In genomic region chrX:94366029-94366428, GRCm38 (mm10) we compare ENCODE assay signal across 9 mouse cellular contexts. TPM values are rescaled to one million over a fixed set of nuclear protein-coding genes. Genes with fewer than 3 reads are reported as not detected.
DNase-seq lines count a peak whose midpoint lies in the region; ATAC-seq and TF ChIP-seq lines count a peak whose summit lies in the region.
"Had no signal": no experiment of that assay in that cellular context is flagged by ENCODE, and none has a peak within 500 bp of the region (broad histone marks: within the 10 kb centered on the region; RNA-seq: fewer than 3 reads in every experiment).

No protein-coding gene starts in this region.

- no peaks in the 10 kb centered on the region for H3K36me3 ChIP-seq in testis, adult 2 months (ENCODE audit: control insufficient read depth, insufficient read depth, low read length)
- H3K36me3 ChIP-seq in embryonic facial prominence, embryonic 10.5 days (replicated peaks), result no peaks in the 10 kb centered on the region
- no peaks in the 10 kb centered on the region for H3K36me3 ChIP-seq in hindbrain, embryonic 11.5 days (ENCODE audit: control insufficient read depth, insufficient read depth, low read length)
- no peaks in the 10 kb centered on the region for H3K36me3 ChIP-seq in midbrain, embryonic 16.5 days (ENCODE audit: control insufficient read depth, insufficient read depth, low read length)

- 19% methylated on average over 16 of the region's 16 CpGs for WGBS in embryonic facial prominence, embryonic 10.5 days
- WGBS in hindbrain, embryonic 11.5 days, result 13% methylated on average over 16 of the region's 16 CpGs
- WGBS in midbrain, embryonic 16.5 days, result 21% methylated on average over 16 of the region's 16 CpGs

- H3K27ac ChIP-seq in testis, adult 2 months (ENCODE audit: control insufficient read depth, insufficient read depth, low read depth, low read length), result peak overlapping the region; percentile 49
- H3K27ac ChIP-seq in embryonic facial prominence, embryonic 10.5 days (replicated peaks), result no peak overlapping the region
- no peak overlapping the region for H3K27ac ChIP-seq in hindbrain, embryonic 11.5 days (ENCODE audit: low read depth, low read length)
- no peak overlapping the region for H3K27ac ChIP-seq in midbrain, embryonic 16.5 days (ENCODE audit: low read length)

- DNase-seq in testis, postnatal 10 days (ENCODE audit: low spot score), result no peak
- peak; percentile 20 for DNase-seq in embryonic facial prominence, embryonic 10.5 days (ENCODE audit: low spot score)
- peak; percentile 46 for DNase-seq in hindbrain, embryonic 11.5 days (ENCODE audit: low spot score)
- DNase-seq in left cerebral cortex, postnatal 36 days (ENCODE audit: low spot score in 2 of 2), result peak; percentile 6 to 9
- no peak for DNase-seq in ovary, adult 18-20 months (ENCODE audit: low spot score)

- no peak for ATAC-seq in hindbrain, embryonic 11.5 days (ENCODE audit: low FRiP score)
- no peak for ATAC-seq in midbrain, embryonic 16.5 days
- no peak for ATAC-seq in activated CD4-positive, CD25-positive, alpha-beta regulatory T cell, adult 4 months

- H3K27me3 ChIP-seq in testis, adult 2 months (ENCODE audit: control insufficient read depth, insufficient read depth, low read length), result no peaks in the 10 kb centered on the region
- peaks cover 96% of the 10 kb centered on the region for H3K27me3 ChIP-seq in embryonic facial prominence, embryonic 10.5 days (replicated peaks; ENCODE audit: low read depth, poor library complexity, severe bottlenecking)
- H3K27me3 ChIP-seq in hindbrain, embryonic 11.5 days (ENCODE audit: control insufficient read depth, insufficient read depth, low read length), result peaks cover 40% of the 10 kb centered on the region
- H3K27me3 ChIP-seq in midbrain, embryonic 16.5 days (ENCODE audit: control insufficient read depth, insufficient read depth, low read depth, low read length), result peaks cover 34% of the 10 kb centered on the region

- H3K4me1 ChIP-seq in testis, adult 2 months (ENCODE audit: control insufficient read depth, insufficient read depth, low read length), result no peaks in the 10 kb centered on the region
- 0 out of 2 replicates have a peak, but pooled peaks cover 5% of the 10 kb centered on the region for H3K4me1 ChIP-seq in embryonic facial prominence, embryonic 10.5 days
- no peaks in the 10 kb centered on the region for H3K4me1 ChIP-seq in hindbrain, embryonic 11.5 days (replicated peaks; ENCODE audit: control insufficient read depth, insufficient read depth, low read length)
- peaks cover 6% of the 10 kb centered on the region for H3K4me1 ChIP-seq in midbrain, embryonic 16.5 days (ENCODE audit: control insufficient read depth, insufficient read depth, low read length)

- intact Hi-C loops in left cerebral cortex, postnatal 36 days (cut with DNase I), result loop anchor here (1.0 kb wide), 1 partner anchor 132 kb away; the partner anchor contains the start of gene Klhl15

- H3K4me3 ChIP-seq in testis, adult 2 months (ENCODE audit: control insufficient read depth, low read depth, low read length), result peak overlapping the region; percentile 96
- peak overlapping the region; percentile 62 for H3K4me3 ChIP-seq in embryonic facial prominence, embryonic 10.5 days
- peak overlapping the region; percentile 17; the same call in 1 of the 2 replicates for H3K4me3 ChIP-seq in hindbrain, embryonic 11.5 days (ENCODE audit: low read depth, low read length)
- H3K4me3 ChIP-seq in midbrain, embryonic 16.5 days (ENCODE audit: low read depth, low read length), result peak overlapping the region; percentile 57

- 0 out of 2 replicates have a peak, but pooled peaks cover 4% of the 10 kb centered on the region for H3K9me3 ChIP-seq in embryonic facial prominence, embryonic 10.5 days
- H3K9me3 ChIP-seq in hindbrain, embryonic 11.5 days (ENCODE audit: control insufficient read depth, low read length), result no peaks in the 10 kb centered on the region
- H3K9me3 ChIP-seq in midbrain, embryonic 16.5 days (replicated peaks; ENCODE audit: control insufficient read depth, low read length, poor library complexity, severe bottlenecking), result no peaks in the 10 kb centered on the region

- H3K4me2 ChIP-seq in hindbrain, embryonic 11.5 days (replicated peaks; ENCODE audit: low read depth, low read length), result 0 out of 2 replicates have a peak overlapping the region, but pooled peaks have one; percentile 20
- peak overlapping the region; percentile 51 for H3K4me2 ChIP-seq in midbrain, embryonic 16.5 days (ENCODE audit: low read length)

- TF ChIP-seq CTCF in testis, adult 2 months (IDR thresholded peaks at IDR 0.05; ENCODE audit: control insufficient read depth, insufficient read depth, insufficient replicate concordance, low read depth, low read length), result no peak

- TF ChIP-seq POLR2A in testis, adult 2 months (IDR thresholded peaks at IDR 0.05; ENCODE audit: control insufficient read depth, low read depth, low read length), result no peak

- H3K9ac ChIP-seq in hindbrain, embryonic 11.5 days (ENCODE audit: low read depth, low read length), result no peak overlapping the region
- H3K9ac ChIP-seq in midbrain, embryonic 16.5 days (ENCODE audit: low read depth, low read length), result no peak overlapping the region

RNA-seq across cellular contexts. Expression of gene Fam90a1b, which starts 0.5 kb away (rescaled TPM):
- 1.4 and 1.7 TPM in 2 replicates for polyA plus RNA-seq in testis, adult 2 months (2012; rRNA removed)
- 0.07 and 0.08 TPM in 2 replicates for polyA plus RNA-seq in embryonic facial prominence, embryonic 10.5 days (2016; fragmentation: Nextera tagmentation; extraction: Ambion mirVana)
- 0.25 TPM in 1 of 2 replicates, not detected in the other for polyA plus RNA-seq in hindbrain, embryonic 11.5 days (2014; fragmentation: Nextera tagmentation; extraction: Ambion mirVana)
- total RNA-seq in left cerebral cortex, postnatal 36 days (2021), result under 1 TPM in 1 of 2 experiments, not detected in 1; 0.29 TPM
- polyA plus RNA-seq in midbrain, embryonic 16.5 days (2015; fragmentation: Nextera tagmentation; extraction: Ambion mirVana), result 0.09 and 0.10 TPM in 2 replicates
- polyA plus RNA-seq in activated CD4-positive, CD25-positive, alpha-beta regulatory T cell, adult 4 months (2017; shearing (Covaris generic)), result not detected
- total RNA-seq: neutrophil, adult 5-6 weeks had no signal

RNA-seq across cellular contexts. Expression of gene Apoo, which starts 0.9 kb away (rescaled TPM):
- 6.4 and 7.0 TPM in 2 replicates for polyA plus RNA-seq in testis, adult 2 months (2012; rRNA removed)
- polyA plus RNA-seq in embryonic facial prominence, embryonic 10.5 days (2016; fragmentation: Nextera tagmentation; extraction: Ambion mirVana), result 97.9 and 105 TPM in 2 replicates
- 123 and 127 TPM in 2 replicates for polyA plus RNA-seq in hindbrain, embryonic 11.5 days (2014; fragmentation: Nextera tagmentation; extraction: Ambion mirVana)
- total RNA-seq in left cerebral cortex, postnatal 36 days (2021), result 10 to 100 TPM; 64.6 to 79.1 TPM
- polyA plus RNA-seq in midbrain, embryonic 16.5 days (2015; fragmentation: Nextera tagmentation; extraction: Ambion mirVana), result 121 and 122 TPM in 2 replicates
- polyA plus RNA-seq in activated CD4-positive, CD25-positive, alpha-beta regulatory T cell, adult 4 months (2017; shearing (Covaris generic)), result 10 to 100 TPM; 18.5 to 22.4 TPM

Comparison
In these comparisons a context has a peak if more than half of its experiments do, and no peak if none do; other contexts are left out.
1. H3K4me3 ChIP-seq: peak in every context shown above with its lines; median percentile 96 in testis, adult 2 months; 62 in embryonic facial prominence, embryonic 10.5 days; 57 in midbrain, embryonic 16.5 days; 17 in hindbrain, embryonic 11.5 days.
2. DNase-seq: peak in embryonic facial prominence, embryonic 10.5 days (single experiment), hindbrain, embryonic 11.5 days (single experiment) and left cerebral cortex, postnatal 36 days (2 of 2); none in testis, postnatal 10 days (single experiment) and ovary, adult 18-20 months (single experiment).